Mouse (Mus musculus): ENCODE results near the gene Akap6.

- TF ChIP-seq CTCF (IDR thresholded peaks at IDR 0.05; ENCODE audit: low read depth) (no peak), EP300 (IDR thresholded peaks at IDR 0.05; ENCODE audit: low read depth) (no peak)
These were observed 148.8 kb downstream of the Akap6 start for GRCm38 (mm10) chr12:52847830-52848518.
